Mouse (Mus musculus): ENCODE data around the gene Pitpnm2.

The Pitpnm2 gene

GRCm38 (mm10) chr5:124180500-124181167 is 68.9 kb downstream of the Pitpnm2 start:
- DNase-seq (ENCODE audit: low spot score in 2 of 2) = no peak

- DNase-seq (ENCODE audit: low spot score in 2 of 2) = no peak
Observed at GRCm38 (mm10) chr5:124179411-124179810, 70.1 kb downstream of the Pitpnm2 start.

DNA sequence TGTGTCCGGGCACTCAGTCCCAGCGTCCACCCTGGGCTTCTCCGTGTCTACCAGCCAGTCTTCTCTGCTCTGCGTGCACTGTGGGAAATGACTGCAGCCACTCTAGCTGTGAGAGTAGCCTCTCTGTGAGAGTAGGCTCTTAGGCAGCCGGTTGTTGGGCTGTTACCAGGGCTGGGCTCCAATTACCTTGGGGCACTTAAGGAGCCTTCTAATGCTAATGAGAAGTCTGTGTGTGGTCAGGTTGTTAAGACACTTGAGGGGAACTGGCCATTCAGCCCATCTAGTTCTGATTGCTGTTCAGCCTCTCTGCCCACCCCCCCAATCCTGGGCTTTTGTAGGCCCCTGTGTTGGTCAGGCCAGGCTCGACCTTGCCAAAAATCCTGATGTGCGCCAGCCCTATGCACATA is 72.8 kb downstream of the Pitpnm2 start:
- DNase-seq (ENCODE audit: low spot score in 2 of 2) = no peak

- no peak for DNase-seq (ENCODE audit: low spot score in 2 of 2)
Observed at GRCm38 (mm10) chr5:124175138-124175537, 74.4 kb downstream of the Pitpnm2 start.

DNA sequence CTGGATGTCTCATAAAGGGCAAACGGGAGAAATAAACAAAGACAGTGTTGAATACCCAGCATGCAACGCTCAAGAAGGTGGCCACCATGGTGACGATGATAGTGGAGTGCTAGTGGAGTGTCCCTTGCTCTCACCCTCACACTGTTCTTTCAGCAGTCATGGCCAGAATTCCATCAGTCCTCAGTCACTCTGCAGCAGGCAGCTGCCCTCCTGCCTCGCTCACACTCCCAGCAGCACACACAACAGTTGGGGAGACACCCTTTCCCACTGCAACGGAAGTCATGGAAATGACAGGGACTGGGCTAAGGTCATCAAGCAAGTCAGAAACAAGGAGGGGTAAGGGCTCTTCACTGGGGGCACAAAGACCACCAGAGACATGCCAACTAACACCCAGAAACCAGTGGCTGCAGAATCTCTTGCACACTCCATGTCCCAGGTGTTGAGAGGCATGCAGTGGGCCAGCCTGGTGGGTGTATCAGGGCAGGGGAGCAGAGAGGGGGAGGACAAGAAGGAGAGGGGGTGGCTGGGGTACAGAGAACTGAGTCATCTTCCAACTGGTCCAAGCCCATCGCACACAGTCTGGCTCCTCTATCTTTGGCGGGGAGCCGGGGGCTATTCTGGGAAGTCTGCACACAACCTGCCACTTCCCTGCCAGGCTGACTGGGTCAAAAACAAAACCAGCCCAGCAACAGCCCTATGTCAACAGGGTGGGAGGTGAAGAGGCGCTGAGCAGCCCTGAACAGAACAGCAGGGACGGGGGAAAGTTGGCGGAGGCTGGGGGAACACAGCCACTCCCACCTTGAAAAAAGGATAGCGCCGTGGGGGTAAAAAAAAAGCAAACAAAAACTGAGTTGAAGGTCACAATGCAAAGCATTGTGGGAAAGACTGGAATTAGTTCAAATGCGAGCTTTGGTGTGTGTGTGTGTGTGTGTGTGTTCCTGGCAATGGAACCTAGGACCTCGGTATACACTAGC is 76.3 kb downstream of the Pitpnm2 start:
- DNase-seq (ENCODE audit: low spot score in 2 of 2) = peak; percentile 60 to 78

DNA sequence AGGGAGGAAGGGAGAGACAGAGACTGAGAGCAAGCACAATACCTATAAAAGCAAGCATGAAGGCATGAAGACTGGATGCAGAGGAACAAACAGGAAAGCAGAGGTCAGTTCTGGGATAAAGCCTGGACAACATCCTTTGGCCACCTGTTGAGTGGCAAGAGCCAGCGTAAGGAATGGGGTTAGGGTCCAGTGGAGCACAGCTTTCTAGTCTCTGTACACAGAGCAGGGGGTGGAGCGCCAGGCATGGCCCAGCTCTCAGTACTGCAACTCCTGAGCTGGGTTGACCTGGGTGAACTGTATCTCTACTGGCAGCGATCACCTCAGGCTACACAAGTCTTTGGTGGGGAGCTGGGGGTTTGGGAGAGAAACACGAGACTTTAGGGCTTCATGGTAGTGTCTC is 77.3 kb downstream of the Pitpnm2 start:
- DNase-seq (ENCODE audit: low spot score in 2 of 2) = no peak

- no peak for DNase-seq (ENCODE audit: low spot score in 2 of 2)
Observed at GRCm38 (mm10) chr5:124171781-124172180, 77.8 kb downstream of the Pitpnm2 start.

- DNase-seq (ENCODE audit: low spot score in 2 of 2) = no peak
Observed at GRCm38 (mm10) chr5:124169224-124169621, 80.3 kb downstream of the Pitpnm2 start.

DNA sequence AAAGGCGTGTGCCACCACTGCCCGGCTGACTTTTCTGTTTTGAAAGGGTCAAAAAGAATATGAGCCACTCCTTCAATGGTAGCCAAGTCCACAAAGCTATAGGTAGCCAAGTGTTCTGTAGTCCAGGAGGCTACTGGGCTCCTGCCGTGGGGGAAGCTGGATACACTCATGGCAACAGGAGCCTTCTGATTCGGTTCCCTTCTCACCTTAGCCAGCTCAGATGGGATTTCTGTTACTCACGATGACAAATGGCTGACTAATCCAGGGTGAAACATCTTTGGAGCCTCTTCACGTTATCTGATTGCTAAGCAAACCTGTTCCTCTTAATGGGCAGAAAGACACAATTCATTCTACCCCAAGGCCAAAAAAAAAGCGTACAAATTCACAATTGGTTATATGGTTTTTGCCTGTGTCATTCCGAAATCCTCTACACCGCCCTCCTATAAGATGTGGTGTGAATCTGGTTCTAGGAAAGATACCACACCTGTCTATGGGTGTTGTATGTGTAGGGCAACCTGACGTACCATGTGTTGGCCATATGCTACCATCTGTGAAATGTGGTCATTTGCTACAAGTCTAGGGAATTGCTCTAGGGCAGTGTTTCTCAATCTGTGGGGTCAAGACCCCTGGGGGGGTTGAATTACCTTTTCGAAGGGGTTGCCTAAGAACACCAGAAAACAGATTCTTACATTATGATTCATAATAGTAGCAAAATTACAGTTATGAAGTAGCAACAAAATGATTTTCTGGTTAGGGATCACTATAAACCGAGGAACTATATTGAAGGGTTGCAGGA is 80.9 kb downstream of the Pitpnm2 start:
- no peak for DNase-seq (ENCODE audit: low spot score in 2 of 2)

GRCm38 (mm10) chr5:124167621-124168020 is 81.9 kb downstream of the Pitpnm2 start:
- DNase-seq (ENCODE audit: low spot score in 2 of 2) = no peak

DNA sequence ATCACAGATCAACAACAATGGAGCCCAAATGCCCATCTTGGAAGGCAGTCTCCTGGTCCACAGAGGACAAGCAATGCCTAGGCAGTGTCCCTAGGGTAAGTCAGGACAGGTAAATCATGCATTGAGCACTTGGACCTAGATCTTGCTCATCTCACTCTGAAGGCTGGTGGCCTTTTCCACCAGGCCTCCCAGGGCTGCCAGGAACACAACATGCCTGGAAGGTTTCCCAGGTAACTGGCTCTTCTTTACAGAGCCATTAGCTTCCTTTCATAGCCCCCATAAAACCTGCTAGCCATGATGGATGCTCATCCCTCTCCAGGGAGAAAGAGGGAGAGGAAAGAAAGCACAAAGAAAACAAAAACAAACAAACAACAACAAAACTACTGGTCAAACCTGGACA is 82.8 kb downstream of the Pitpnm2 start:
- no peak for DNase-seq (ENCODE audit: low spot score in 2 of 2)

DNA sequence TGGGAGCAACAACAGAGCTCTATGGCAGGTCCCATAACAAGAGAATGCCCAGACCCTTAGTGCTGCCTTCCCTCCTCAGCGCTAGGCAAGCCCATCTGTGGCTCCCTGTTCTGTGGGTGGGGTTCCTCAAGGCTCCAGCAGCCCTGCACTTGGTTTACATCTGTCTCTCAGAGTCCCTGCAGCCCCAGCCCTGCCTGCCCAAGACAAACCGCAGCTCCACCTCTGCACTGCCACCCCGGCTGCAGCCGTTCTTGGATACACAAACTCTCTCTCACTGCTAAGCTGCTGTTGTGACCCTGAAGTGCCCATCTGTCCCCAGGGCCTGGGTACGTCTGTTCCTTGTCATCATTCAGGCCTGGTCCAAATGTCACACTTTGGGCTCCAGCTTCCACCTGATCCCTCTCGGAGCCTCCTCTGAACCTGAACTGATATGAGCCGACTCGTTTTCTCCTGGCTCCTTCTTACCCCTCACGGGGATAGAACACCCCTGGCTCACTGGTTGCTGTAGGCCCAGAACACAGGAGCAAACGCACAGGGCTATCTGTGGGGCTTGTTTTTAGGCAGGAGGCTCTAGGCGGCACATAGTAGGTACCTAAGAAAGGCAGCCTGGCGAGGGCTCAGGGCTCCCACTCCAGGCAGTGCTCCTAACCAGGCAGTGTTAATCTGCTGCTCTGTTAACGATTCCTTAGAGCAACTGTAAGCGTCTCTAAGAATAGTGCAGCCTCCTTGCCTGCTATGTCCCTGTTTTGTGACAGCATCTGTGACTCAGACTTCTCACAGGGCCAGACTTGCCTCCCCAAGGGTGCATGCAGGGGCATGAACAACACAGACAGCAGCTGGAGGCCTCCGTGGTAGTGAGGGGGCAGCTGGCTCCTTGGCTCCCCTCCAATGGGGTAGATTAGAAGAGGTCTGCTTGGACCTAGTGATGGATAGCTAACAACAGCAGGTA is 83.7 kb downstream of the Pitpnm2 start:
- peak; percentile 46 to 52 for DNase-seq (ENCODE audit: low spot score in 2 of 2)

DNA sequence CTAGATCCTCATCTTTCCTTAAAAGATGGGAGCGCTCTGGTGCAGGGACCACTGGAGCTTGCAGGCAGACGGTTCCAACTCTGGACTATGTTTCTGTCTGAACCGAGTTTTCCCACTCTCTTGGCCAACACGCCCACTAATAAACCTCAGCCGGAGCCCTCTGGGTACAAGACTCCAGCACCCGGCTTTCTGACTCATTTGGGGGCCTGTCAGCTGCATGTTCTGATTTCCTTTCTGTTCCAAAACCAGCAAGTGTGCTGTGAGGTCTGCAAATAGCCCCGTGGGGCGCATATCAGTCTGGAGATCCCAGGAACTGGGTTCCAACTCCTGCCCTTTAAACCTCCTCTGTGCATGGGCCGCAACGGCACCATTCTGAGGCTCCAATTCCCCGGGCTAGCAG is 86.1 kb downstream of the Pitpnm2 start:
- DNase-seq (ENCODE audit: low spot score in 2 of 2) = no peak

DNA sequence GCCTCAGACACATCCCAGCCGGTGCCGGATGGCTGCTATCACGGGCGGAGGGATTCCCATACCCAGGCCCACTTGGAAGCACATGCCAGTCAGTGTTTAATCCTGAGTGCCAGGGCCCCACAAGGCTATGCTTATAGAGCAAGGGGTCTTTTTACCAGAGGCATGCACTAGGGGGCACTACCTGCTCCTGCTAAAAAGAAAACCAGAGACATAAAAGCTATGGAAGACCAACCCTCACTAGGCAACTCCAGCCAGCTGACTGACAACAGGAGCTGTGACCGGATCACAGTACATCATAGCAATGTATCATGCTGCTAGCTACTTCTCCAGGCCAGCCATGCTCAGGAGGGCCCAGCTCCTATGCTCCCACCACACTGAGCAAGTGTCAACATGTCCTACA is 87.0 kb downstream of the Pitpnm2 start:
- DNase-seq (ENCODE audit: low spot score in 2 of 2) = peak; percentile 39 to 61

DNA sequence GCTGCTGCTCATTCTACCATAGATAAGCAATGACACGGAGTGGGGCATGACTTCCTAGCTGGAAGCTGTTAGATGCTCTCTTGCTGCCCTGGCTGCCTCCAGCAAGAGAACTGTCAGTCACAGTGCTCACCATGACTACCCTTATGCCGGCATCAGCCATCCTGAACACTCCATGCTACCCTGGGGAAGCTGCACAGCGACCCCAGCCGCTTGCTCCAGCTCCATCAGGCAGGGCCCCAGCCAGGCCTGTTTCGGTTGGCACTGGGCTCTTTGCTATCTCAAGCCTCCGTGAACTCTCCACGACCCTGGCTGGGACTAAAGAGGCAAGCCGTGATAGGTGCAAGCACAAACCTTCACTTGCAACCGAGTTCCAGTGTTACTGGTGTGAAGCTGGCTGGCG is 87.7 kb downstream of the Pitpnm2 start:
- DNase-seq (ENCODE audit: low spot score in 2 of 2) = no peak

- DNase-seq (ENCODE audit: low spot score in 2 of 2) = no peak
Observed at GRCm38 (mm10) chr5:124159453-124159852, 90.1 kb downstream of the Pitpnm2 start.

- DNase-seq (ENCODE audit: low spot score in 2 of 2) = no peak
Observed at GRCm38 (mm10) chr5:124158305-124158704, 91.3 kb downstream of the Pitpnm2 start.

GRCm38 (mm10) chr5:124155943-124156342 is 93.6 kb downstream of the Pitpnm2 start:
- no peak for DNase-seq (ENCODE audit: low spot score in 2 of 2)

- DNase-seq (ENCODE audit: low spot score in 2 of 2) = no peak
Observed at GRCm38 (mm10) chr5:124152734-124153133, 96.8 kb downstream of the Pitpnm2 start.

DNA sequence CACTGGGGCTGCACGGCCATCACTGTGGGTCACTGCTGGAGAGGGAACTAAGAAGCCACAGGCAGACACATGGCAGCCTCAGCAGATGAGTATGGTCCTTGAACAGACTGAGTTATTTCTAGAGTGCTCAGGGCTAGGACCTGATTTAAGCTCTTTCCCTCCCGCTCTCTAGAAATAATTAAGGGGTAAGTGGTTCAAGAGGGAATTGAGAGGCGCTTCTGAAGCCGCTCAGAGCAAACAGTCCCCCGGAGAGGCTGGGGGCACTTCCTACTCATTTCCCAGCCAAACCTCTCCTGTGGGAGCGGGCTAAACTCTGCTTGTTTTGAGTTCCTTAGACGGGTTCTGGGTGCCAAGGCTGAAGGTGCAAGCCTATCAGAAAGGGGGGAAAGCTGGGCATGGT is 98.7 kb downstream of the Pitpnm2 start:
- DNase-seq (ENCODE audit: low spot score in 2 of 2) = no peak

GRCm38 (mm10) chr5:124149028-124149427 is 100.5 kb downstream of the Pitpnm2 start:
- no peak for DNase-seq (ENCODE audit: low spot score in 2 of 2)
